Mouse (Mus musculus) left cerebral cortex, adult 2 months (tissue): Measurements from ENCODE around the gene Nkpd1. TPM values are rescaled to one million over a fixed set of nuclear protein-coding genes. Genes with fewer than 3 reads are reported as not detected.

Source experiments
- DNase-seq, 2 experiments: peaks; one replicate each; pipeline ENCODE4 v3.0.0; 2021 to 2022; ENCODE audit warnings: low spot score in 2 of 2, mixed read lengths in 1 of 2; ENCODE audit errors: extremely low spot score in 1 of 2
- H3K27ac ChIP-seq: fragments of 200-600 bp; 2 replicates; pipeline ENCODE4 v1.8.1; 2022
- H3K4me3 ChIP-seq: fragments of 200-600 bp; 2 replicates; pipeline ENCODE4 v1.8.1; 2022
- CTCF ChIP-seq: fragments of 200-600 bp; IDR thresholded peaks from 2 replicates; pipeline ENCODE4 v1.8.1; 2022; ENCODE audit warnings: antibody characterized with exemption, mild to moderate bottlenecking, moderate library complexity
- intact Hi-C: fragments of 180-260 bp; cut with DNase I; formaldehyde crosslinking; loops from one replicate; pipeline ENCODE4 v1.15.1; 2025
- long read RNA-seq, 2 experiments: library from polyadenylated mRNA; stranded (forward); transcript quantifications; one replicate each; pipeline ENCODE4 v2.0.0; 2021; ENCODE audit warnings: borderline mapping rate in 2 of 2
- total RNA-seq, 2 experiments: library from RNA; stranded (reverse); gene quantifications; 2 replicates each; pipeline ENCODE4 v1.2.3; 2021

Gene Nkpd1
- total RNA-seq, result under 1 TPM; 0.44 to 0.84 TPM
- long read RNA-seq, experiment 1, partial matches to known transcripts, result 1 of 2 reads
- long read RNA-seq, experiment 1, other reads (novel, unspliced or antisense), result 1 of 2 reads
- long read RNA-seq, experiment 2, result 0 reads

GRCm38 (mm10) chr7:19517652-19518365 lies at the start of gene Nkpd1:
TSS of gene Nkpd1 (plus strand) at chr7:19517838.
- intact Hi-C loops, result no loop called here
- DNase-seq, result peak in 1 of 2 experiments; percentile 11
- H3K4me3 ChIP-seq, result peak within 1 kb of the TSS; percentile 22; the same call in 1 of the 2 replicates
- H3K27ac ChIP-seq, result no peak within 1 kb of the TSS
- peak; percentile 53 for TF ChIP-seq CTCF

GRCm38 (mm10) chr7:19468279-19468678 lies 49.4 kb upstream of the Nkpd1 start:
- intact Hi-C loops, result no loop called here
- Histone ChIP-seq H3K4me3 (no peak overlapping the region), H3K27ac (no peak overlapping the region)
- TF ChIP-seq CTCF, result no peak
- no peak for DNase-seq

- Histone ChIP-seq H3K4me3 (no peak overlapping the region), H3K27ac (no peak overlapping the region)
- no peak for TF ChIP-seq CTCF
- DNase-seq, result no peak
- intact Hi-C loops, result no loop called here
Measured at GRCm38 (mm10) chr7:19469404-19469803, 48.2 kb upstream of the Nkpd1 start.

- intact Hi-C loops, result no loop called here
- no peak for DNase-seq
- no peak for TF ChIP-seq CTCF
- H3K4me3 ChIP-seq, result no peak overlapping the region
- no peak overlapping the region for H3K27ac ChIP-seq
Measured at GRCm38 (mm10) chr7:19470308-19470707, 47.3 kb upstream of the Nkpd1 start.

- no peak for DNase-seq
- TF ChIP-seq CTCF, result no peak
- intact Hi-C loops, result no loop called here
- no peak overlapping the region for H3K4me3 ChIP-seq
- no peak overlapping the region for H3K27ac ChIP-seq
Measured at GRCm38 (mm10) chr7:19472403-19472802, 45.2 kb upstream of the Nkpd1 start.

DNA sequence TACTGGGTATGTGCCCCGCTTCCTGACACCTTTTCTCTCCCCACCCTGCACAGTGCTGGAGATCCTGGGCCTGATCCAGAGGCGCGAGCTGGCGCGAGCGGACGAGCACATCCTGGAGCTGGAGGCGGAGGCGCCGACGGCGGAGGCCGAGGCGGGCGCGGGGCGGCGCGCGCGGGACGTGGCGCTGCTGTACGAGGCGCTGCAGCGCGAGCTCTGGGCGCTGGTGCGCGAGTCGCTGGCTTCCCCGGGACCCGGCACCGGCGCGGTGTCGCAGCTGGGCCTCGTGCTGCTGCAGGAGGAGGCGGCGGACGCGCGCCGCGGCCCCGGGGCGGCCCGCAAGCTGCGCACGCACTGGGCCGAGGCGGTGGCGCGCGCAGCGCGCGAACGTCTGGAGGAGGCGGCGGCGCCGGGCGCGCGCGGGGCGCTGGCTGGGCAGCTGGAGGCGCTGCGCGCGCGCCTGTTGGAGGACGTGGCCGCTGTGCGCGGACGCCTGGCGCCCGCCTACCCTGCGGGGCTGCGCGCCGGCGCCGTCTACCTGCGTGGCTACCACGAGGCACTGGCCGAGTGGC lies 43.7 kb upstream of the Nkpd1 start:
- Histone ChIP-seq H3K27ac (peak overlapping the region; percentile 78), H3K4me3 (peak overlapping the region; percentile 62)
- intact Hi-C loops, result no loop called here
- TF ChIP-seq CTCF, result no peak
- DNase-seq, result peak; percentile 82 to 84

GRCm38 (mm10) chr7:19477084-19477483 lies 40.6 kb upstream of the Nkpd1 start:
- TF ChIP-seq CTCF, result peak; percentile 8
- no peak overlapping the region for H3K27ac ChIP-seq
- intact Hi-C loops, result no loop called here
- H3K4me3 ChIP-seq, result no peak overlapping the region
- no peak for DNase-seq

DNA sequence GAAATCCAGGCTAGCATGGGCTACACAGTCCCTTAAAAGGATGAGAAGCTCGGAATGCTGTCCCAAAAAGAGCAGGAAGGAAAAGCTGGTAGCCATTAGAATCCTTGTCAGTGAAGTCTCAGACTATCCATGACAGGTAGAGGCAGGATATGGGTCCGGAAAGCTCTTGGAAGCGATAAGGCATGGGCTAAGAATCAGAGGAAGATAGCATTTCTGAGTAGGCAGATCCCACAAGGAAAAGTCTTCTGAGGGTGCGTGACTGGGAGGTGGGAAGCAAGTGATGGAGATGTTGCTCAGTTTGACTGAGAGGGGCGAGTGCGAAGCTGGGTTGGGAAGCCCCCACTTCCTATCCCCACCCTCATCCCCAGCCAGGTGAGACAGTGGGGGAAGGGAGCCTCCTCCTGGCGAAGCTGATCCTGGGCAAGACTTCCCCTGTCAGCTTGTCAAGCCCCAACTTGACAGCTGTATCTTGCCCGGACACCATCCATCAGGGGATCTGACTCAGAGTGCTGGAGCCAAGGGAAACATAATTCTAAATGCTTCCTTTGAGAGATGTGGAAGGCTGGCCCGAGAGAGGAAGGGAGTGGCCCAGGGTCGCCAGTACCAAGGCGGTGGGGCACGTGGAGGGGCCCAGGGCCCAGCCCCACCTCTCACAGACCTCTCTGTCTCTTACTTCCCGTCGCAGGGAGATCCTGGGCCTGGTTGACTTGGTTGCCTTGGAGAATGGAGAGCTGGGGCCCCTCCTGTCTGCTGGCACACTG lies 39.8 kb upstream of the Nkpd1 start:
- no peak for DNase-seq
- no peak overlapping the region for H3K4me3 ChIP-seq
- intact Hi-C loops, result no loop called here
- no peak for TF ChIP-seq CTCF
- no peak overlapping the region for H3K27ac ChIP-seq

- no peak for DNase-seq
- intact Hi-C loops, result no loop called here
- no peak overlapping the region for H3K27ac ChIP-seq
- TF ChIP-seq CTCF, result no peak
- no peak overlapping the region for H3K4me3 ChIP-seq
Measured at GRCm38 (mm10) chr7:19483281-19483680, 34.4 kb upstream of the Nkpd1 start.

DNA sequence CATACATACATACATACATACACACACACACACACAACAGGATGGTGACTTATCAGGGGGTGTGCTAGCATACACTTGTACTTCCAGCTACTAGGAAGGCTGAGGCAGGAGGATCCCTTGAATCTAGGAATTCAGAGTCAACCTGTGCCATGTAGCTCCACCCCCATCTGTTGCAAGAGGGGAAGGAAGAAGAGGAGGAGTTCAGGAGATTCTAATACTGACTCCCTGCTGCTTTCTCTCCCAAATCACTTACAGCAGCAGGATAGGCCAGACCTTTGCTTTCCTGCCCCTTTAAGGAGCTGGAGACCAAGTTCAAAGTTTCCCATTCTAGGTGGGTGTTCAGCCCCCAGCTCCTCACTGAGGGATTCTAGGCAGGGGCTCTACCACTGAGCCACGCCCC lies 32.1 kb upstream of the Nkpd1 start:
- H3K4me3 ChIP-seq, result no peak overlapping the region
- no peak for DNase-seq
- intact Hi-C loops, result no loop called here
- no peak for TF ChIP-seq CTCF
- H3K27ac ChIP-seq, result no peak overlapping the region

- no peak for TF ChIP-seq CTCF
- Histone ChIP-seq H3K4me3 (no peak overlapping the region), H3K27ac (no peak overlapping the region)
- DNase-seq, result no peak
- intact Hi-C loops, result no loop called here
Measured at GRCm38 (mm10) chr7:19486549-19486948, 31.1 kb upstream of the Nkpd1 start.

DNA sequence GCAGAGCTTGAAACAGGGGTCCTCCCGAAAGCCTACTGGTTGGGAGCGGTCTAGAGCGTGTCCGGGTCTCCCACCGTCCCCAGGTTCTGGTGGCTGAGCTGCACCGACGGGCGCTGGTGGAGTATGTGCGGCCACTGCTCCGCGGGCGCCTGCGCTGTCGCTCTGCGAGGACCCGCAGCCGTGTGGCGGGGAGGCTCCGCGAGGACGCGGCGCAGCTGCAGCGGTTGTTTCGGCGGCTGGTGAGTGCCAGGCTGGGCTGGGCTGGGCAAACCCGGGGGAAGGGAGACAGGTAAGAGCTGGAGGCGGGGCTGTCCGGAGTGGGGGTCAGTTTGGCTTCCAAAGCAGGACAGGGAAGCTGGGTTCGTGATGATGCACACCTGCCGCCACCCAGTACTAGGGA lies 28.1 kb upstream of the Nkpd1 start:
- peak overlapping the region; percentile 31 for H3K4me3 ChIP-seq
- TF ChIP-seq CTCF, result no peak
- intact Hi-C loops, result no loop called here
- H3K27ac ChIP-seq, result no peak overlapping the region
- no peak for DNase-seq
